Mouse (Mus musculus): Measurements from ENCODE around the gene Cdk4.

DNA sequence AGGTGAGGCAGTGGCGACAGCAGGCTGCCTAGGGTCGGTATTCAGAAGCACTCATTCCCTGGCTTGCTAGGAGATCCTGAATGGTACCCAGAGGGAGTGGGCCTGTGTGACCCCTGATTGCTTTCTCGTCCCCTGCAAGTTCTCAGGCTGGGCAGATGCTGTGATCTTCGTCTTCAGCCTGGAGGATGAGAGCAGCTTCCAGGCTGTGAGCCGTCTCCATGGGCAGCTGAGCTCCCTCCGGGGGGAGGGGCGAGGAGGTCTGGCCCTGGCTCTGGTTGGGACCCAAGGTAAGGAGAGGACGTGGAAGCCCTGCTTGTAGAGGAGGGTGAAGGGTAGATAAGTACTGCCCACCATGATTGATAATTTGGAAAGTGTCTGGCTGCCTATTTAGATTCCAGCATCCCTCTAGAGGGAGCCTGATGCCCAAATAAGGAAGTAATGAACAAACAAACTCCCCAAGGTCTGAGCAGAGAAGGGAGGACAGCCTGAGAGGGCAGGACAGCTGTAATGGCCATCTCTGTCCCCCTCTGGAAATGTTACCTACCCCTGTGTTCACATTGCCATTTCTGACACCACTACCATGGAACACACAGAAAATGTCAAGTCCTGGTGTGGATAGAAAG is 20.1 kb downstream of the Cdk4 start:
- no peak for TF ChIP-seq EP300 (IDR thresholded peaks at IDR 0.05; ENCODE audit: low read depth)
- no peak for TF ChIP-seq CTCF (IDR thresholded peaks at IDR 0.05; ENCODE audit: low read depth)

All from heart, postnatal 0 days (tissue).